ENCODE assay signal across 12 mouse cellular contexts in the genomic region with DNA sequence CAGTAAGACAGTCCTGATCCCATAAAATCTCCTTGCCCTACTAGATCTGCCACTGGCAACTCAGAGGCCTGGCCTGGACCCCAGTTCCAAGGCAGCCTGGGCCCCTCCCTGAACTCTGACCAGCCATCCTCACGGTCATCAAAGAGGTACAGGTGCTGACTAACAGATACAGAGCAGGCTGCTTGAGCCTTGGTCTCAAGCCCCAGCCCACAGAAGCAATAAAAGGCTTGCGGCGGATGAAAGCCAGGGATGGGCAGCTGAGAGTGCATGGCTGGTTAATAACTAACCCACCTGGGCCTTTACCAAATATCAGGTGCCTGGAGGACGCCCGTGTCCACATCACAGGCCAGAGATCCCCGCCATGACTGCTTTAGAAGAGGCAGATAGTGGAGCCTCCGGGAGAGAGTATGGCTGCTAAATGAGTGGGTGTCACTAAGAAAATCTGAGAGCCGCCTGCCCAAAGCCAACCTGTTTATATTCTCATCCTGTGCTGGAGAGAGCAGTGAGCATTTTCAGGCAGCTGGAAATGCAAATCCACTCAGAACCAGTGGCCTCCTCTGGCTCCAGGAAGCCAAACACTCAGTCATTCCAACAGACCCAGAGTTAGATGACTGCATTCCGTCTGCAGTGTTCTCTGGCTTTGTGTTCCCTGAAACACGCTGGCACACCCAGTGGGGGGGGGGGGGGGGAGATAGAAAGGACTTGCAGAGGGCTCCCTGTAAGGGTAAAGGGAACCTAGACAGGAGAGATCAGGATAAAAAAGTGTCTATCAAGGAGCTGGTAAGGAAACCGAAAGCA. TPM values are rescaled to one million over a fixed set of nuclear protein-coding genes. Genes with fewer than 3 reads are reported as not detected.
DNase-seq lines count a peak whose midpoint lies in the region; ATAC-seq and TF ChIP-seq lines count a peak whose summit lies in the region.
"Had no signal": no experiment of that assay in that cellular context is flagged by ENCODE, and none has a peak within 500 bp of the region (broad histone marks: within the 10 kb centered on the region; RNA-seq: fewer than 3 reads in every experiment).

No protein-coding gene starts in this region.

- no peaks in the 10 kb centered on the region for H3K36me3 ChIP-seq in forebrain, embryonic 10.5 days (replicated peaks)
- no peaks in the 10 kb centered on the region for H3K36me3 ChIP-seq in forebrain, postnatal 0 days (ENCODE audit: insufficient read depth)
- H3K36me3 ChIP-seq in liver, embryonic 16.5 days (ENCODE audit: control insufficient read depth, insufficient read depth) = no peaks in the 10 kb centered on the region
- no peaks in the 10 kb centered on the region for H3K36me3 ChIP-seq in hindbrain, embryonic 12.5 days
- no peaks in the 10 kb centered on the region for H3K36me3 ChIP-seq in hindbrain, embryonic 13.5 days
- H3K36me3 ChIP-seq: embryonic facial prominence, embryonic 15.5 days had no signal

- H3K27ac ChIP-seq in forebrain, embryonic 10.5 days = 0 out of 2 replicates have a peak overlapping the region, but pooled peaks have one; percentile 20
- no peak overlapping the region for H3K27ac ChIP-seq in forebrain, postnatal 0 days (ENCODE audit: low read depth, low read length)
- H3K27ac ChIP-seq in liver, embryonic 16.5 days (ENCODE audit: low read length) = peak overlapping the region; percentile 57
- no peak overlapping the region for H3K27ac ChIP-seq in hindbrain, embryonic 12.5 days
- H3K27ac ChIP-seq in hindbrain, embryonic 13.5 days = no peak overlapping the region
- H3K27ac ChIP-seq: embryonic facial prominence, embryonic 15.5 days; heart, adult 2 months; macrophage had no signal

- no peak overlapping the region for H3K4me2 ChIP-seq in forebrain, postnatal 0 days (ENCODE audit: low read depth)
- no peak overlapping the region for H3K4me2 ChIP-seq in liver, embryonic 16.5 days (ENCODE audit: low read depth, low read length)
- H3K4me2 ChIP-seq in hindbrain, embryonic 12.5 days (replicated peaks) = no peak overlapping the region
- H3K4me2 ChIP-seq in hindbrain, embryonic 13.5 days = no peak overlapping the region
- H3K4me2 ChIP-seq: embryonic facial prominence, embryonic 15.5 days had no signal

- H3K9me3 ChIP-seq in forebrain, embryonic 10.5 days = no peaks in the 10 kb centered on the region
- H3K9me3 ChIP-seq in forebrain, postnatal 0 days (ENCODE audit: low read length) = no peaks in the 10 kb centered on the region
- no peaks in the 10 kb centered on the region for H3K9me3 ChIP-seq in liver, embryonic 16.5 days (replicated peaks; ENCODE audit: control insufficient read depth, low read length)
- no peaks in the 10 kb centered on the region for H3K9me3 ChIP-seq in hindbrain, embryonic 12.5 days (replicated peaks)
- H3K9me3 ChIP-seq in hindbrain, embryonic 13.5 days = no peaks in the 10 kb centered on the region
- H3K9me3 ChIP-seq: embryonic facial prominence, embryonic 15.5 days had no signal

- no peak for ATAC-seq in forebrain, postnatal 0 days
- peak; percentile 82 for ATAC-seq in liver, embryonic 16.5 days (ENCODE audit: low read depth)
- no peak for ATAC-seq in hindbrain, embryonic 12.5 days (ENCODE audit: low FRiP score)
- no peak for ATAC-seq in hindbrain, embryonic 13.5 days (ENCODE audit: low FRiP score)

- TF ChIP-seq CTCF in forebrain, postnatal 0 days (IDR thresholded peaks at IDR 0.05; ENCODE audit: low read depth) = no peak

- no peak overlapping the region for H3K4me3 ChIP-seq in forebrain, embryonic 10.5 days
- H3K4me3 ChIP-seq in forebrain, postnatal 0 days (ENCODE audit: low read depth, low read length) = no peak overlapping the region
- no peak overlapping the region for H3K4me3 ChIP-seq in liver, embryonic 16.5 days (ENCODE audit: low read depth, low read length)
- H3K4me3 ChIP-seq in hindbrain, embryonic 12.5 days = no peak overlapping the region
- H3K4me3 ChIP-seq in hindbrain, embryonic 13.5 days = no peak overlapping the region
- H3K4me3 ChIP-seq: embryonic facial prominence, embryonic 15.5 days; heart, adult 2 months had no signal

- no peak overlapping the region for H3K9ac ChIP-seq in forebrain, postnatal 0 days
- no peak overlapping the region for H3K9ac ChIP-seq in liver, embryonic 16.5 days (ENCODE audit: low read depth, low read length)
- no peak overlapping the region for H3K9ac ChIP-seq in hindbrain, embryonic 12.5 days
- no peak overlapping the region for H3K9ac ChIP-seq in hindbrain, embryonic 13.5 days
- H3K9ac ChIP-seq: embryonic facial prominence, embryonic 15.5 days had no signal

- H3K27me3 ChIP-seq in forebrain, embryonic 10.5 days (ENCODE audit: poor library complexity, severe bottlenecking) = no peaks in the 10 kb centered on the region
- H3K27me3 ChIP-seq in forebrain, postnatal 0 days (ENCODE audit: insufficient read depth, low read length) = no peaks in the 10 kb centered on the region
- no peaks in the 10 kb centered on the region for H3K27me3 ChIP-seq in liver, embryonic 16.5 days (ENCODE audit: control insufficient read depth, insufficient read depth, low read depth, low read length)
- peaks cover 4% of the 10 kb centered on the region; the same call in 1 of the 2 replicates for H3K27me3 ChIP-seq in hindbrain, embryonic 12.5 days
- H3K27me3 ChIP-seq in hindbrain, embryonic 13.5 days = no peaks in the 10 kb centered on the region
- H3K27me3 ChIP-seq: embryonic facial prominence, embryonic 15.5 days had no signal

- WGBS in forebrain, embryonic 10.5 days = 77% methylated on average over 11 of the region's 11 CpGs
- 74% methylated on average over 11 of the region's 11 CpGs for WGBS in forebrain, postnatal 0 days
- WGBS in liver, embryonic 16.5 days (ENCODE audit: insufficient replicate concordance) = 43% methylated on average over 11 of the region's 11 CpGs
- 69% methylated on average over 11 of the region's 11 CpGs for WGBS in hindbrain, embryonic 12.5 days
- WGBS in hindbrain, embryonic 13.5 days = 68% methylated on average over 11 of the region's 11 CpGs

- DNase-seq in forebrain, embryonic 10.5 days (ENCODE audit: extremely low spot score, low spot score) = no peak
- DNase-seq in forebrain, postnatal 0 days = no peak
- peak; percentile 22 for DNase-seq in Muller cell, postnatal 12 days (ENCODE audit: inconsistent ontology term)
- peak; percentile 49 for DNase-seq in kidney, adult 9 months
- DNase-seq in left cerebral cortex, adult 11 months (ENCODE audit: low spot score) = no peak
- DNase-seq: adrenal gland, postnatal 36 days; heart, adult 2 months had no signal

- peaks cover 4% of the 10 kb centered on the region; the same call in 1 of the 2 replicates for H3K4me1 ChIP-seq in forebrain, embryonic 10.5 days
- H3K4me1 ChIP-seq in forebrain, postnatal 0 days (ENCODE audit: insufficient read depth) = no peaks in the 10 kb centered on the region
- no peaks in the 10 kb centered on the region; the same call in 1 of the 2 replicates for H3K4me1 ChIP-seq in liver, embryonic 16.5 days (ENCODE audit: control insufficient read depth, low read depth, low read length)
- no peaks in the 10 kb centered on the region for H3K4me1 ChIP-seq in hindbrain, embryonic 12.5 days
- H3K4me1 ChIP-seq in hindbrain, embryonic 13.5 days (replicated peaks) = no peaks in the 10 kb centered on the region
- H3K4me1 ChIP-seq: embryonic facial prominence, embryonic 15.5 days had no signal

RNA-seq across cellular contexts. Expression of a gene that starts 13.3 kb away (rescaled TPM):
- 0.37 and 0.38 TPM in 2 replicates for polyA plus RNA-seq in forebrain, embryonic 10.5 days (2016; fragmentation: Nextera tagmentation; extraction: Ambion mirVana)
- 4.2 and 6.2 TPM in 2 replicates for total RNA-seq in forebrain, postnatal 0 days (2014; rRNA removed)
- polyA plus RNA-seq in forebrain, postnatal 0 days (2015; fragmentation: Nextera tagmentation; extraction: Ambion mirVana) = 0.96 and 1.8 TPM in 2 replicates
- polyA plus RNA-seq in liver, embryonic 16.5 days (2015; fragmentation: Nextera tagmentation; extraction: Ambion mirVana) = 1.4 and 2.0 TPM in 2 replicates
- polyA plus RNA-seq in hindbrain, embryonic 12.5 days (2016; fragmentation: Nextera tagmentation; extraction: Ambion mirVana) = 1.5 and 2.0 TPM in 2 replicates
- 1.7 and 2.1 TPM in 2 replicates for polyA plus RNA-seq in hindbrain, embryonic 13.5 days (2015; fragmentation: Nextera tagmentation; extraction: Ambion mirVana)
- polyA plus RNA-seq: macrophage had no signal

Comparison
In these comparisons a context has a peak if more than half of its experiments do, and no peak if none do; other contexts are left out.
1. H3K27ac ChIP-seq: peak in forebrain, embryonic 10.5 days (single experiment) and liver, embryonic 16.5 days (single experiment); none in forebrain, postnatal 0 days (single experiment), hindbrain, embryonic 12.5 days (single experiment) and hindbrain, embryonic 13.5 days (single experiment).
2. DNase-seq: peak in Muller cell, postnatal 12 days (single experiment) and kidney, adult 9 months (single experiment); none in forebrain, embryonic 10.5 days (single experiment), forebrain, postnatal 0 days (single experiment) and left cerebral cortex, adult 11 months (single experiment).